ENCODE assay signal across 15 mouse cellular contexts in the genomic region with DNA sequence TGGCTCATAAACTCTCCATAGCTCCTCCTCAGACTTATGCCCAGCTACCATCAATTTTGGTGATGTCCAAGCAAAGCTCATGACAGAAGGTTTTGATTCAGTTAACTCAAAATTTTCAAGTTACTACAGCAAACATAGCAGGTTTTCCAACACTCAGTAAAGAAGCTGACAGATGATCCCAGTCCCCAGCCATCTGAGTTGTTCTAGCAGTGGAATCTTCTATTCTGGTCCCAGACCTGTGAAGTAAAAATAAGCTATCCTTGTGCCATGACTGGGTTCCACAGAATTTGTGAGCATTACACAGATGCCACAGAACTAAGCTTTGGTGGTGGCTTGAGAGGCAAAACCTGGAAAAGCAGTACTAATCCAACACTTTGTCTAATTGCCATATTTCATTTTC. TPM values are rescaled to one million over a fixed set of nuclear protein-coding genes. Genes with fewer than 3 reads are reported as not detected.
"Had no signal": no experiment of that assay in that cellular context is flagged by ENCODE, and none has a peak within 500 bp of the region (broad histone marks: within the 10 kb centered on the region; RNA-seq: fewer than 3 reads in every experiment).

No protein-coding gene starts in this region.

- DNase-seq: lung, adult 18-20 months; lung, embryonic 14.5 days; lung, postnatal 10 days; lung, postnatal 4 days; midbrain, embryonic 14.5 days; retina, postnatal 1 day; right cerebral cortex, postnatal 25 days; right cerebral cortex, postnatal 4 days; spleen, adult 18-20 months; thymus, adult 18-20 months; thymus, postnatal 14 days; thymus, postnatal 36 days had no signal

- ATAC-seq: midbrain, embryonic 16.5 days had no signal

RNA-seq across cellular contexts. Expression of a gene that starts 34.3 kb away (rescaled TPM):
- total RNA-seq: megakaryocyte, adult 5-6 weeks; megakaryocyte-erythroid progenitor cell, adult 5-6 weeks had no signal
